Mouse (Mus musculus): ENCODE measurements around the gene Gm10447. TPM values are rescaled to one million over a fixed set of nuclear protein-coding genes. Genes with fewer than 3 reads are reported as not detected.
"Not testable (repeated sequence)": the region's sequence is repeated elsewhere in the genome, so short reads cannot be mapped to it uniquely, and the experiment has no call there.

Gene Gm10447
- polyA plus RNA-seq, 1 experiment from 2014 or later, result not detected

- Histone ChIP-seq H3K9me3 (no peaks in the 10 kb centered on the region), H3K27me3 (no peaks in the 10 kb centered on the region), H3K4me2 (peak within 1 kb of the TSS; percentile 83), H3K36me3 (peaks cover 14% of the 10 kb centered on the region; the same call in 1 of the 2 replicates), H3K27ac (peak within 1 kb of the TSS; percentile 43), H3K4me1 (peaks cover 13% of the 10 kb centered on the region), H3K4me3 (peak within 1 kb of the TSS; percentile 80), H3K9ac (peak within 1 kb of the TSS; percentile 81)
- under 1% methylated on average over 44 of the region's 44 CpGs for WGBS
- ATAC-seq (ENCODE audit: borderline replicate concordance, extremely low read depth, low FRiP score, low TSS enrichment), result peak; percentile 95
These were observed 26.1 kb downstream of the Gm10447 start, which contains the start of the genes Uqcrq and Gdf9 for GRCm38 (mm10) chr11:53430670-53431346. TSS of gene Uqcrq (minus strand) at chr11:53430831. TSS of gene Gdf9 (plus strand) at chr11:53431023.

- peak; percentile 29 for ATAC-seq (ENCODE audit: borderline replicate concordance, extremely low read depth, low FRiP score, low TSS enrichment)
- Histone ChIP-seq H3K9me3 (no peaks in the 10 kb centered on the region), H3K27me3 (no peaks in the 10 kb centered on the region), H3K4me3 (peak overlapping the region; percentile 80), H3K9ac (peak overlapping the region; percentile 81), H3K36me3 (peaks cover 14% of the 10 kb centered on the region; the same call in 1 of the 2 replicates), H3K4me2 (peak overlapping the region; percentile 83), H3K4me1 (peaks cover 13% of the 10 kb centered on the region), H3K27ac (peak overlapping the region; percentile 43)
- WGBS, result under 1% methylated on average over 34 of the region's 34 CpGs
These were observed 26.6 kb downstream of the Gm10447 start for GRCm38 (mm10) chr11:53430300-53430669.

GRCm38 (mm10) chr11:53429182-53429581 is 27.7 kb downstream of the Gm10447 start:
- Histone ChIP-seq H3K9me3 (no peaks in the 10 kb centered on the region), H3K4me1 (peaks cover 13% of the 10 kb centered on the region), H3K36me3 (peaks cover 14% of the 10 kb centered on the region; the same call in 1 of the 2 replicates), H3K4me3 (peak overlapping the region; percentile 80; the same call in 1 of the 2 replicates), H3K9ac (no peak overlapping the region), H3K4me2 (peak overlapping the region; percentile 83), H3K27me3 (no peaks in the 10 kb centered on the region), H3K27ac (no peak overlapping the region)
- ATAC-seq (ENCODE audit: borderline replicate concordance, extremely low read depth, low FRiP score, low TSS enrichment), result no peak

GRCm38 (mm10) chr11:53428716-53429057 is 28.2 kb downstream of the Gm10447 start:
- Histone ChIP-seq H3K27ac (no peak overlapping the region), H3K36me3 (peaks cover 14% of the 10 kb centered on the region; the same call in 1 of the 2 replicates), H3K9me3 (no peaks in the 10 kb centered on the region), H3K4me2 (no peak overlapping the region), H3K27me3 (no peaks in the 10 kb centered on the region), H3K4me3 (no peak overlapping the region), H3K9ac (no peak overlapping the region), H3K4me1 (peaks cover 13% of the 10 kb centered on the region)
- no peak for ATAC-seq (ENCODE audit: borderline replicate concordance, extremely low read depth, low FRiP score, low TSS enrichment)
- 92% methylated on average over 5 of the region's 5 CpGs for WGBS

- no peak overlapping the region for H3K9ac ChIP-seq
- H3K4me3 ChIP-seq, result no peak overlapping the region
- no peaks in the 10 kb centered on the region for H3K9me3 ChIP-seq
- H3K36me3 ChIP-seq, result peaks cover 14% of the 10 kb centered on the region; the same call in 1 of the 2 replicates
- no peak overlapping the region for H3K4me2 ChIP-seq
- 86% methylated on average over 3 of the region's 3 CpGs for WGBS
- no peak for ATAC-seq (ENCODE audit: borderline replicate concordance, extremely low read depth, low FRiP score, low TSS enrichment)
- H3K4me1 ChIP-seq, result peaks cover 13% of the 10 kb centered on the region
- no peak overlapping the region for H3K27ac ChIP-seq
- H3K27me3 ChIP-seq, result no peaks in the 10 kb centered on the region
These were observed 28.8 kb downstream of the Gm10447 start for GRCm38 (mm10) chr11:53427993-53428715.

GRCm38 (mm10) chr11:53426914-53427313 is 30.0 kb downstream of the Gm10447 start:
- not testable (repeated sequence) for ATAC-seq (ENCODE audit: borderline replicate concordance, extremely low read depth, low FRiP score, low TSS enrichment); H3K4me3 ChIP-seq; H3K4me2 ChIP-seq; H3K27me3 ChIP-seq; H3K27ac ChIP-seq; H3K9ac ChIP-seq; H3K9me3 ChIP-seq
- H3K4me1 ChIP-seq, result peaks cover 13% of the 10 kb centered on the region
- WGBS, result 72% methylated on average over 3 of the region's 3 CpGs
- H3K36me3 ChIP-seq, result peaks cover 14% of the 10 kb centered on the region; the same call in 1 of the 2 replicates

GRCm38 (mm10) chr11:53425711-53426255 is 31.1 kb downstream of the Gm10447 start:
- Histone ChIP-seq H3K27ac (no peak overlapping the region), H3K27me3 (no peaks in the 10 kb centered on the region), H3K9me3 (no peaks in the 10 kb centered on the region), H3K4me1 (peaks cover 10% of the 10 kb centered on the region), H3K4me2 (no peak overlapping the region), H3K9ac (no peak overlapping the region), H3K36me3 (peaks cover 14% of the 10 kb centered on the region; the same call in 1 of the 2 replicates), H3K4me3 (no peak overlapping the region)
- ATAC-seq (ENCODE audit: borderline replicate concordance, extremely low read depth, low FRiP score, low TSS enrichment), result no peak
- 75% methylated on average over 6 of the region's 6 CpGs for WGBS

GRCm38 (mm10) chr11:53425251-53425650 is 31.7 kb downstream of the Gm10447 start:
- H3K27me3 ChIP-seq, result no peaks in the 10 kb centered on the region
- WGBS, result 36% methylated on average over 3 of the region's 3 CpGs
- H3K4me3 ChIP-seq, result no peak overlapping the region
- H3K36me3 ChIP-seq, result peaks cover 15% of the 10 kb centered on the region; the same call in 1 of the 2 replicates
- no peak for ATAC-seq (ENCODE audit: borderline replicate concordance, extremely low read depth, low FRiP score, low TSS enrichment)
- H3K4me1 ChIP-seq, result peaks cover 10% of the 10 kb centered on the region
- H3K9me3 ChIP-seq, result no peaks in the 10 kb centered on the region
- H3K9ac ChIP-seq, result no peak overlapping the region
- no peak overlapping the region for H3K27ac ChIP-seq
- no peak overlapping the region for H3K4me2 ChIP-seq

GRCm38 (mm10) chr11:53424826-53425225 is 32.1 kb downstream of the Gm10447 start:
- Histone ChIP-seq H3K9me3 (no peaks in the 10 kb centered on the region), H3K4me3 (no peak overlapping the region), H3K4me1 (peaks cover 7% of the 10 kb centered on the region), H3K27me3 (no peaks in the 10 kb centered on the region), H3K9ac (no peak overlapping the region), H3K36me3 (peaks cover 19% of the 10 kb centered on the region; the same call in 1 of the 2 replicates), H3K27ac (no peak overlapping the region), H3K4me2 (no peak overlapping the region)
- no peak for ATAC-seq (ENCODE audit: borderline replicate concordance, extremely low read depth, low FRiP score, low TSS enrichment)
- WGBS, result 52% methylated on average over 2 of the region's 2 CpGs

- Histone ChIP-seq H3K36me3 (peaks cover 25% of the 10 kb centered on the region), H3K4me2 (no peak within 1 kb of the TSS), H3K27ac (no peak within 1 kb of the TSS), H3K4me3 (no peak within 1 kb of the TSS), H3K4me1 (no peaks in the 10 kb centered on the region), H3K9ac (no peak within 1 kb of the TSS), H3K9me3 (no peaks in the 10 kb centered on the region), H3K27me3 (no peaks in the 10 kb centered on the region)
- ATAC-seq (ENCODE audit: borderline replicate concordance, extremely low read depth, low FRiP score, low TSS enrichment), result no peak
- WGBS, result 75% methylated on average over 4 of the region's 4 CpGs
These were observed 33.9 kb downstream of the Gm10447 start, which contains the start of gene Leap2 for GRCm38 (mm10) chr11:53423036-53423435. TSS of gene Leap2 (minus strand) at chr11:53423170.

- Histone ChIP-seq H3K9ac (no peak overlapping the region), H3K4me1 (no peaks in the 10 kb centered on the region), H3K4me3 (no peak overlapping the region), H3K9me3 (no peaks in the 10 kb centered on the region), H3K27me3 (no peaks in the 10 kb centered on the region), H3K36me3 (peaks cover 68% of the 10 kb centered on the region), H3K4me2 (no peak overlapping the region), H3K27ac (no peak overlapping the region)
- ATAC-seq (ENCODE audit: borderline replicate concordance, extremely low read depth, low FRiP score, low TSS enrichment), result no peak
These were observed 38.9 kb downstream of the Gm10447 start for GRCm38 (mm10) chr11:53418048-53418447.

- no peak for ATAC-seq (ENCODE audit: borderline replicate concordance, extremely low read depth, low FRiP score, low TSS enrichment)
- Histone ChIP-seq H3K9ac (no peak overlapping the region), H3K4me3 (no peak overlapping the region), H3K9me3 (no peaks in the 10 kb centered on the region), H3K4me1 (no peaks in the 10 kb centered on the region), H3K27ac (no peak overlapping the region), H3K4me2 (no peak overlapping the region), H3K36me3 (peaks cover 95% of the 10 kb centered on the region), H3K27me3 (no peaks in the 10 kb centered on the region)
- WGBS, result 88% methylated on average over 4 of the region's 4 CpGs
These were observed 43.0 kb downstream of the Gm10447 start for GRCm38 (mm10) chr11:53413871-53414270.

Data from lung, embryonic 15.5 days (tissue).